Mouse (Mus musculus) heart, postnatal 0 days (tissue): Measurements from ENCODE around the gene Eya2.

ENCODE experiments used
- CTCF ChIP-seq: IDR thresholded peaks from 2 replicates; pipeline ENCODE4 v1.5.1; 2016; ENCODE audit warnings: antibody characterized with exemption, control low read depth, low read depth
- EP300 ChIP-seq: IDR thresholded peaks from 2 replicates; pipeline ENCODE4 v1.6.1; 2016; ENCODE audit warnings: antibody characterized with exemption, low read depth

DNA sequence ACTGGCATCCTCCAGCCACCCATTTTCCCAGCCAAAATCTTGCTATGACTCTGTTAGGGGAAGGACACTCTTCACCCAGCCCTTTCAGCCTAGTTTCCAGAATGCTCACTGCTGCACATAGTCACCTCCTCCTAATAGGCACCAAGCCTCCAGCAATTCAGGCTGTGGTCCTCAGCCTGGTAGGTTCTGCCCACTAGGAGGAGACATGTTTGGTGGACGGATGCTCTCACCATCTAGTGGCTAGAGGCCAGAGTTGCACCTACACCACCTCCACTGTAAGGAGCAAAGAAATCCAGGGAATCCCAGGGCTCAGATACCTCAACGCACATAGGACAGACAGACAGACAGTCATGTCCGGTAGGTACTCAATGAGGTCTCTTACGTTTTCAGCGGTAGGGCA is 216.7 kb downstream of the Eya2 start:
- TF ChIP-seq CTCF (peak; percentile 89), EP300 (no peak)
